Mouse (Mus musculus) c-Kit-negative CD71-positive TER-119-positive erythroid progenitor cells, embryonic 14.5 days (primary cell): Measurements from ENCODE around the gene Pparg.

Experiments used
- DNase-seq: peaks from one replicate; pipeline ENCODE4 v3.0.0-alpha.2; 2013; ENCODE audit warnings: low read depth, low spot score

Gene Pparg

GRCm38 (mm10) chr6:115361606-115362462 is 1.1 kb downstream of the Pparg start:
- no peak for DNase-seq

GRCm38 (mm10) chr6:115366869-115367610 is 6.3 kb downstream of the Pparg start:
- no peak for DNase-seq

- DNase-seq, result no peak
Measured at GRCm38 (mm10) chr6:115374871-115375852, 14.4 kb downstream of the Pparg start.

- no peak for DNase-seq
Measured at GRCm38 (mm10) chr6:115380596-115380995, 19.8 kb downstream of the Pparg start.

GRCm38 (mm10) chr6:115382712-115383111 is 22.0 kb downstream of the Pparg start:
- no peak for DNase-seq

- no peak for DNase-seq
Measured at GRCm38 (mm10) chr6:115389945-115390540, 29.3 kb downstream of the Pparg start.

GRCm38 (mm10) chr6:115396911-115397310 is 36.2 kb downstream of the Pparg start:
- DNase-seq, result no peak

- no peak for DNase-seq
Measured at GRCm38 (mm10) chr6:115404354-115404753, 43.6 kb downstream of the Pparg start.

GRCm38 (mm10) chr6:115411477-115411876 is 50.7 kb downstream of the Pparg start:
- no peak for DNase-seq

- no peak for DNase-seq
Measured at GRCm38 (mm10) chr6:115418171-115418570, 57.4 kb downstream of the Pparg start.

- DNase-seq, result no peak
Measured at GRCm38 (mm10) chr6:115418964-115419363, 58.2 kb downstream of the Pparg start.

GRCm38 (mm10) chr6:115420963-115421362 is 60.2 kb downstream of the Pparg start:
- no peak for DNase-seq

GRCm38 (mm10) chr6:115421665-115422064 is 60.9 kb downstream of the Pparg start:
- no peak for DNase-seq

- no peak for DNase-seq
Measured at GRCm38 (mm10) chr6:115424433-115424832, 63.7 kb downstream of the Pparg start.

- no peak for DNase-seq
Measured at GRCm38 (mm10) chr6:115432726-115433125, 72.0 kb downstream of the Pparg start.

- DNase-seq, result no peak
Measured at GRCm38 (mm10) chr6:115434054-115434453, 73.3 kb downstream of the Pparg start.

GRCm38 (mm10) chr6:115434816-115435215 is 74.1 kb downstream of the Pparg start:
- DNase-seq, result no peak

- DNase-seq, result no peak
Measured at GRCm38 (mm10) chr6:115440231-115441006, 79.7 kb downstream of the Pparg start.

GRCm38 (mm10) chr6:115452501-115452900 is 91.8 kb downstream of the Pparg start:
- no peak for DNase-seq

- DNase-seq, result no peak
Measured at GRCm38 (mm10) chr6:115462743-115463337, 102.1 kb downstream of the Pparg start.
